Mouse (Mus musculus) heart, embryonic 16.5 days (tissue): Measurements from ENCODE around the gene Asic1. TPM values are rescaled to one million over a fixed set of nuclear protein-coding genes. Genes with fewer than 3 reads are reported as not detected.
"Not testable (repeated sequence)": the region's sequence is repeated elsewhere in the genome, so short reads cannot be mapped to it uniquely, and the experiment has no call there.

Source experiments
- ATAC-seq: fragments of 200-750 bp; cut with Nextera tagmentation; replicated peaks from 2 replicates; pipeline ENCODE4 v1.8.0; 2017; ENCODE audit warnings: moderate number of reproducible peaks; ENCODE audit not compliant: insufficient read depth, low FRiP score; ENCODE audit errors: extremely low read depth
- H3K27ac ChIP-seq: fragments of 300-500 bp; sonication (generic); 2 replicates; pipeline ENCODE4 v1.5.1; 2014; ENCODE audit warnings: mild to moderate bottlenecking, low read length, control low read depth, moderate library complexity
- H3K27me3 ChIP-seq: fragments of 300-500 bp; sonication (generic); 2 replicates; pipeline ENCODE4 v1.6.1; 2014; ENCODE audit warnings: low read length, mixed read lengths; ENCODE audit not compliant: control insufficient read depth, insufficient read depth
- H3K36me3 ChIP-seq: fragments of 300-500 bp; sonication (generic); 2 replicates; pipeline ENCODE4 v1.6.1; 2014; ENCODE audit not compliant: control insufficient read depth, insufficient read depth
- H3K4me1 ChIP-seq: fragments of 300-500 bp; sonication (generic); 2 replicates; pipeline ENCODE4 v1.6.1; 2014; ENCODE audit warnings: low read length, mixed read lengths; ENCODE audit not compliant: control insufficient read depth, insufficient read depth
- H3K4me2 ChIP-seq: fragments of 300-500 bp; sonication (generic); 2 replicates; pipeline ENCODE4 v1.6.1; 2014; ENCODE audit warnings: low read depth, mild to moderate bottlenecking, control low read depth, low read length
- H3K4me3 ChIP-seq: fragments of 300-500 bp; sonication (generic); 2 replicates; pipeline ENCODE4 v1.5.1; 2014; ENCODE audit warnings: mild to moderate bottlenecking, control low read depth, low read length
- H3K9ac ChIP-seq: fragments of 300-500 bp; sonication (generic); 2 replicates; pipeline ENCODE4 v1.6.1; 2014; ENCODE audit warnings: low read length, control low read depth
- H3K9me3 ChIP-seq: fragments of 300-500 bp; sonication (generic); replicated peaks from 2 replicates; pipeline ENCODE4 v1.6.1; 2016; ENCODE audit warnings: low read length; ENCODE audit not compliant: control insufficient read depth
- WGBS: fragments of 180-500 bp; shearing (Covaris S2); extraction: QIAGEN DNeasy Blood & Tissue Kit; methylation state at CpG from one replicate; pipeline ENCODE4 v1.1.7; 2014; 5-methylcytosine and 5-hydroxymethylcytosine counted together
- polyA plus RNA-seq: library from polyadenylated mRNA; unstranded; fragments of >200 nt; fragmentation: Nextera tagmentation; extraction: Ambion mirVana; gene quantifications from 2 replicates; pipeline ENCODE4 v1.2.1, GENCODE M21; 2015

Asic1 gene
- polyA plus RNA-seq, 1 experiment from 2014 or later: 1.6 TPM

DNA sequence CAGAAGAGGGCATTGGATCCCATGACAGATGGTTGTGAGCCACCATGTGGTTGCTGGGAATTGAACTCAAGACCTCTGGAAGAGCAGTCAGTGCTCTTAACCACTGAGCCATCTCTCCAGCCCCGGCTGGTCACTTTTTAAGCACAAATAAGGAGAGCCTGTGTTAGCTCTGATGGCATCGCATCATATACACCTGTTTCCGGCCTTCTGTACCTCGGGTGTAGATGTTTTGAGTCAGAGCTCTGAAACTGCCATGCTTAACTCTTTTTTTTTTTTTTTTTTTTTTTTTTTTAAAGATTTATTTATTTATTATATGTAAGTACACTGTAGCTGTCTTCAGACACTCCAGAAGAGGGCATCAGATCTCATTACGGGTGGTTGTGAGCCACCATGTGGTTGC lies 56.9 kb downstream of the Asic1 start:
- not testable (repeated sequence) for H3K9ac ChIP-seq, H3K4me3 ChIP-seq, H3K27ac ChIP-seq, H3K27me3 ChIP-seq, H3K9me3 ChIP-seq, ATAC-seq
- Histone ChIP-seq H3K4me1 (peaks cover 30% of the 10 kb centered on the region), H3K36me3 (peaks cover 25% of the 10 kb centered on the region), H3K4me2 (peak overlapping the region; percentile 80; the same call in 1 of the 2 replicates)
- 85% methylated on average over 4 of the region's 5 CpGs for WGBS

DNA sequence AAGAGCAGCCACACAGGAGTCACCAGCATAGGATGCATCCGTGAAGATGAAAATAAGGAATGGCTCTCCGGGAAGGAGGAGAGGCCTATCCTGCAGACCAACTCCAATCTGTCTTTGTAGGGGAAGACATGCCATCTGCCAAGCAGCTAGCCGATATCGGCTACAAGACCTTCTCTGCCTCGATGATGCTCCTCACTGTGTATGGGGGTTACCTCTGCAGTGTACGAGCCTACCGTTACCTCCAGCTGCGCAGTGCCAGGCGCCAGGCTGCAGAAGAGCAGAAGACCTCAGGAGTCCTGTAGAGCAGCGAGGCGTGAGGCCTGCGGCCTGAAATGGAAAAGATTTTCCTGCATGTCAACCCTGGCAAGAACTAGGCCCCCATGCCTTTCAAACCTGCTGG lies 57.4 kb downstream of the Asic1 start:
- Histone ChIP-seq H3K27me3 (no peaks in the 10 kb centered on the region), H3K4me1 (peaks cover 27% of the 10 kb centered on the region), H3K4me3 (no peak overlapping the region), H3K4me2 (no peak overlapping the region), H3K36me3 (peaks cover 25% of the 10 kb centered on the region), H3K9me3 (peaks cover 6% of the 10 kb centered on the region), H3K27ac (no peak overlapping the region), H3K9ac (no peak overlapping the region)
- 95% methylated on average over 12 of the region's 12 CpGs for WGBS
- ATAC-seq: no peak

DNA sequence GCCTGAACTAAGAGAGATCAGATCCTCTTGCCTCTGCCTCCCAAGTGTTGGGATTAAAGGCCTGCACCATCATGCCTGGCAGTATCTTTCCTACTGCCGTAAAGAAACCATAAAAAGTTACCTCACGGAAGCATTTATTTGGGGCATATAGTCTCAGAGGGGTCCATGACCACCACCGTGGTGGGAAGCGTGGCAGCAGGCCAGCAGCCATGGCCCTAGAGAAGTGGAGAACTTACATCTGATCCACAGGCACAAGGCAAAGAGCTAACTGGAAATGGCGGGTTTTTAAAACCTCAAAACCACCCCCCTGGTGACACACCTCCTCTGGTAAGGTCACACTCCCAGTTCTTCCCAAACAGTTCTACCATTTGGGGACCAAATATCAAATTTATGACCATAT lies 58.0 kb downstream of the Asic1 start:
- peaks cover 6% of the 10 kb centered on the region for H3K9me3 ChIP-seq
- WGBS: 95% methylated on average over 5 of the region's 5 CpGs
- H3K9ac ChIP-seq: no peak overlapping the region
- H3K4me1 ChIP-seq: peaks cover 20% of the 10 kb centered on the region
- H3K27me3 ChIP-seq: no peaks in the 10 kb centered on the region
- H3K4me2 ChIP-seq: no peak overlapping the region
- ATAC-seq: no peak
- peaks cover 28% of the 10 kb centered on the region for H3K36me3 ChIP-seq
- no peak overlapping the region for H3K27ac ChIP-seq
- H3K4me3 ChIP-seq: no peak overlapping the region

DNA sequence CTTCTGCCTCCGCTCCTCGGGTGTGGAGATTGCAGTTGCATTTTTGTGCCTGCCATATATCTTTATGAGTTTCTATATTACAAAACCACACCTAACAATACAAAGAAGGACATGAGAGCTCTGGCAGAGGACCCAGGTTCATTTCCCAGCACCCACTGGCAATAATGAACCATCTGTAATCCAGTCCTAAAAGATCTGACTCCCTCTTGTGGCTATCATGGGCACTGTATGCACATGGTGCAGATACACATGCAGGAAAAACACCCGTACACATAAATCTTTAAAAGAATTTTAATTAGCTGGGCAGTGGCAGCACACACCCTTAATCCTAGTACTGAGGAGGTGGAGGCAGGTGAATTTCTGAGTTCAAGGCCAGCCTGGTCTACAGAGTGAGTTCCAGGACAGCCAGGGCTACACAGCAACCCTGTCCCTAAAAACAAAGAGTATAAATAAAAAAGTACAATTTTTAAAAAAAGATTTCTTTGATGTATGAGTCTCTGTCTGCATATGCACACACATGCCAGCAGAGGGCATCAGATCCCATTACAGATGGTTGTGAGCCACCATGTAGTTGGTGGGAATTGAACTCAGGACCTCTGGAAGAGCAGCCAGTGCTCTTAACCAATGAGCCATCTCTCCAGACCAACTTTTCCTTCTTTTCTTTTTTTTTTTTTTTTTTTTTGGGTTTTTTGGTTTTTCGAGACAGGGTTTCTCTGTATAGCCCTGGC lies 59.1 kb downstream of the Asic1 start:
- Histone ChIP-seq H3K4me3 (no peak overlapping the region), H3K27me3 (no peaks in the 10 kb centered on the region), H3K36me3 (peaks cover 28% of the 10 kb centered on the region), H3K4me2 (no peak overlapping the region), H3K9ac (no peak overlapping the region), H3K9me3 (peaks cover 6% of the 10 kb centered on the region), H3K4me1 (peaks cover 10% of the 10 kb centered on the region), H3K27ac (no peak overlapping the region)
- WGBS: 98% methylated on average over 3 of the region's 4 CpGs
- no peak for ATAC-seq

DNA sequence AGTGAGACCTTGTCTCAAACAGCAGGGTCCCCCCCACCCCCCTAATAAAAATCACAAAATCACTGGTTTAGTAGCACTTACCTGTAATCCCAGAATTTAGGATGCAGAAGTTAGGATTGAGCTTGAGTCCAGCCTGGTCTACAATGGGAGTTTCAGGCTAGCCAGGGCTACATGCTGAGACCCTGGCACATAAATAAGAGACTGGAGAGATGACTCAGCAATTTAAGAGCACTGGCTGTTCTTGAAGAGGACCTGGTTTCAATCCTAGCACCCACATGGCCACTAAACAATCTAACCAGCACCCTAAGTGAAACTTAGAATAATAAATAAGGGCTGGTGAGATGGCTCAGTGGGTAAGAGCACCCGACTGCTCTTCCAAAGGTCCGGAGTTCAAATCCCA lies 61.0 kb downstream of the Asic1 start:
- Histone ChIP-seq H3K4me2 (no peak overlapping the region), H3K9ac (no peak overlapping the region), H3K27me3 (no peaks in the 10 kb centered on the region), H3K9me3 (peaks cover 6% of the 10 kb centered on the region), H3K36me3 (peaks cover 38% of the 10 kb centered on the region), H3K4me1 (peaks cover 5% of the 10 kb centered on the region), H3K4me3 (no peak overlapping the region), H3K27ac (no peak overlapping the region)
- no peak for ATAC-seq
- WGBS: 92% methylated on average over 2 of the region's 2 CpGs

DNA sequence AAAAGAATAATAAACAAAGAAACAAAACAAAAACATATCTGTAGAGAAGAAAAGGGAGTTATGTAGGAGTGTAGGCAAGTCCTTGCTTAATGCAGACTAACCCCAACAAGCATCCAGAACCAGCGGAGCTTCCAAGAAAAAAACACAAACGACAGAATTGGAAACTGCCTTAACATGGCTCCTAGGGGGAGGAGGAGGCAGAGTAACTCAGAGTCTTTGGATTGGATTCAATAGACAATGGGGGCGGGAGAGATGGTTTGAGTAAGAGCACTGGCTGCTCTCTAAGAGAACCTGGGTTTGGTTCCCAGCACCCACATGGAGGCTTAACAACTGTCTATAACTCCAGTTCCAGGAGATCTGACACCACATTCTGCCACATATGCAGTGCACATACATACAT lies 61.5 kb downstream of the Asic1 start:
- Histone ChIP-seq H3K4me3 (no peak overlapping the region), H3K4me2 (no peak overlapping the region), H3K36me3 (peaks cover 39% of the 10 kb centered on the region), H3K9me3 (peaks cover 6% of the 10 kb centered on the region), H3K4me1 (peaks cover 1% of the 10 kb centered on the region), H3K9ac (no peak overlapping the region), H3K27ac (no peak overlapping the region), H3K27me3 (no peaks in the 10 kb centered on the region)
- no peak for ATAC-seq
- WGBS: 90% methylated on average over 3 of the region's 3 CpGs

GRCm38 (mm10) chr15:99733186-99733585 lies 63.0 kb downstream of the Asic1 start:
- WGBS: 95% methylated on average over 5 of the region's 5 CpGs
- Histone ChIP-seq H3K4me2 (no peak overlapping the region), H3K4me1 (no peaks in the 10 kb centered on the region), H3K27ac (no peak overlapping the region), H3K9me3 (peaks cover 6% of the 10 kb centered on the region), H3K9ac (no peak overlapping the region), H3K4me3 (no peak overlapping the region), H3K27me3 (no peaks in the 10 kb centered on the region), H3K36me3 (peaks cover 38% of the 10 kb centered on the region)
- no peak for ATAC-seq

DNA sequence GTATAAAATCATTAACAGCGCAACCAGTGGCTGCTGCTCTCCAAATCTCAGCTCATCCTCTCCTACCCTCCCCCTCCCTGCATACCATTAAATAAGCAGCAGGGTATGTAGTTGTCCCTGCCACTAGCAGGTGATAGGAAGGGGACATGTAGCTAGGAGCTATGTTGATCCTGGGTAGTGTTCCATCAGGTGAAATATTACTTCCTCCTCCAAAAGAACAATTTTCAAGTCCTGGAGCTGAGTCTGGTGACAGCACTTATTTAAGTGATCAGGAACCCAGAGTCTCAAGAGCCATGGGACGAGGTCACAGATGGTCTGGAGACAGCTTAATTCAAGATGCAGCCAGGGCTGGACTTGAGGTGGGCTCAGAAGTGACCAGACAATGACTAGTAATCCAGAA lies 65.5 kb downstream of the Asic1 start:
- Histone ChIP-seq H3K36me3 (peaks cover 33% of the 10 kb centered on the region), H3K27ac (no peak overlapping the region), H3K4me3 (no peak overlapping the region), H3K27me3 (no peaks in the 10 kb centered on the region), H3K4me1 (no peaks in the 10 kb centered on the region), H3K9ac (no peak overlapping the region), H3K9me3 (no peaks in the 10 kb centered on the region), H3K4me2 (no peak overlapping the region)
- ATAC-seq: no peak
- WGBS: 94% methylated on average over 2 of the region's 2 CpGs

GRCm38 (mm10) chr15:99736675-99737074 lies 66.5 kb downstream of the Asic1 start:
- Histone ChIP-seq H3K9me3 (no peaks in the 10 kb centered on the region), H3K4me2 (no peak overlapping the region), H3K9ac (no peak overlapping the region), H3K36me3 (peaks cover 35% of the 10 kb centered on the region), H3K27ac (no peak overlapping the region), H3K27me3 (no peaks in the 10 kb centered on the region), H3K4me3 (no peak overlapping the region), H3K4me1 (no peaks in the 10 kb centered on the region)
- WGBS: 67% methylated on average over 11 of the region's 11 CpGs
- ATAC-seq: no peak
